Mouse (Mus musculus) G1E (cell line): ENCODE data around the gene Erbb4.

Experiments
- CTCF ChIP-seq: IDR thresholded peaks from 2 replicates; pipeline ENCODE4 v1.5.1; 2012; ENCODE audit warnings: low read depth, low read length, inconsistent platforms, mixed read lengths
- GATA2 ChIP-seq: IDR thresholded peaks from 2 replicates; pipeline ENCODE4 v1.6.1; 2012; ENCODE audit warnings: low read depth, low read length, inconsistent platforms, borderline replicate concordance
- TAL1 ChIP-seq: conservative IDR thresholded peaks from 2 replicates; pipeline ENCODE4 v1.6.1; 2012; ENCODE audit warnings: low read depth, low read length, inconsistent platforms, mixed read lengths

DNA sequence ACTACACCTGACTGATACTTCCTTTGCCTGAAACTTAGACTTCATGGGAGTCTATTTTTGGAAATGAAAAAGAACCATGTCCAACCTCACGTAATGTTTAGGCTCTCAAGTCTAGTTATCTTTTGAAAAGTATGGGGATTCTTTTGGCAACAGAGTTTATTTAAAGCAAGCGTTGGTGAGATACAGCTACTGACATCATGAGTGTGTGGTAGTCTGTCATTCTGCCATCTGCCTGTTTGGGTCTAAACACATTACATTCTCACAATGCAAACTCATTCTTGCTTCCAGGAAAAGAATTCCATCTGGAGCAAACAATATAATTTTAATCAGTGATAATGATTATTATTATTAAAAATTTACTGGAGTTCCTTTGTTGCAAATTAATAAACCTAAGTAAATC is 736.3 kb downstream of the Erbb4 start:
- TF ChIP-seq CTCF (no peak), GATA2 (no peak), TAL1 (no peak)
